Mouse (Mus musculus): ENCODE results near the gene Psmd13. TPM values are rescaled to one million over a fixed set of nuclear protein-coding genes. Genes with fewer than 3 reads are reported as not detected.

Psmd13 gene
- polyA plus RNA-seq, 1 experiment from 2014 or later = 286 TPM

DNA sequence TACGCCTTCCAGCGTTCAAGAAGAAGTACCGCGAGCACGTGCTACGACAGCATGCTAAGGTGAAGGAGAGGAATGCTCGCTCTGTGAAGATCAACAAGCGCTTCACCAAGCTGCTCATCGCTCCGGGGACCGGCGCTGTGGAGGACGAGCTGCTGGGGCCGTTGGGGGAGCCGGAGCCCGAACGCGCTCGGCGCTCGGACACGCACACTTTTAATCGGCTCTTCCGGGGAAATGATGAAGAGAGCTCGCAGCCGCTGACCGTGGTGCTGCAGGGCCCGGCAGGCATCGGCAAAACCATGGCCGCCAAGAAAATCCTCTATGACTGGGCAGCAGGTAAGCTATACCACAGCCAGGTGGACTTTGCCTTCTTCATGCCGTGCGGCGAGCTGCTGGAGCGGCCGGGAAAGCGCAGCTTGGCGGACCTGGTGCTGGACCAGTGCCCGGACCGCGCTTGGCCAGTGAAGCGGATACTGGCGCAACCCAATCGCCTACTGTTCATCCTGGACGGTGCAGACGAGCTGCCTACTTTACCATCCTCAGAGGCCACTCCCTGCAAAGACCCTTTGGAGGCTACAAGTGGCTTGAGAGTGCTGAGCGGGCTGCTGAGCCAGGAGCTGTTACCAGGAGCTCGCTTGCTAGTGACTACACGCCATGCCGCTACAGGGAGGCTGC, 40.8 kb downstream of the Psmd13 start:
- no peaks in the 10 kb centered on the region; the same call in 1 of the 2 replicates for H3K4me1 ChIP-seq (ENCODE audit: control insufficient read depth, insufficient read depth, low read length)
- peak overlapping the region; percentile 55 for H3K9ac ChIP-seq (ENCODE audit: low read length)
- peak overlapping the region; percentile 93 for H3K4me2 ChIP-seq (ENCODE audit: low read length)
- peaks cover 47% of the 10 kb centered on the region for H3K27me3 ChIP-seq (replicated peaks; ENCODE audit: control insufficient read depth, insufficient read depth, low read length)
- no peaks in the 10 kb centered on the region for H3K36me3 ChIP-seq (ENCODE audit: control insufficient read depth, insufficient read depth, low read length)
- H3K4me3 ChIP-seq (ENCODE audit: low read depth, low read length) = peak overlapping the region; percentile 42
- peak; percentile 46 for ATAC-seq
- peak; percentile 55 for DNase-seq (ENCODE audit: low spot score)
- H3K27ac ChIP-seq (ENCODE audit: low read depth, low read length) = no peak overlapping the region
- WGBS = 1% methylated on average over 49 of the region's 49 CpGs
- no peaks in the 10 kb centered on the region for H3K9me3 ChIP-seq (replicated peaks; ENCODE audit: control insufficient read depth, low read length)

DNA sequence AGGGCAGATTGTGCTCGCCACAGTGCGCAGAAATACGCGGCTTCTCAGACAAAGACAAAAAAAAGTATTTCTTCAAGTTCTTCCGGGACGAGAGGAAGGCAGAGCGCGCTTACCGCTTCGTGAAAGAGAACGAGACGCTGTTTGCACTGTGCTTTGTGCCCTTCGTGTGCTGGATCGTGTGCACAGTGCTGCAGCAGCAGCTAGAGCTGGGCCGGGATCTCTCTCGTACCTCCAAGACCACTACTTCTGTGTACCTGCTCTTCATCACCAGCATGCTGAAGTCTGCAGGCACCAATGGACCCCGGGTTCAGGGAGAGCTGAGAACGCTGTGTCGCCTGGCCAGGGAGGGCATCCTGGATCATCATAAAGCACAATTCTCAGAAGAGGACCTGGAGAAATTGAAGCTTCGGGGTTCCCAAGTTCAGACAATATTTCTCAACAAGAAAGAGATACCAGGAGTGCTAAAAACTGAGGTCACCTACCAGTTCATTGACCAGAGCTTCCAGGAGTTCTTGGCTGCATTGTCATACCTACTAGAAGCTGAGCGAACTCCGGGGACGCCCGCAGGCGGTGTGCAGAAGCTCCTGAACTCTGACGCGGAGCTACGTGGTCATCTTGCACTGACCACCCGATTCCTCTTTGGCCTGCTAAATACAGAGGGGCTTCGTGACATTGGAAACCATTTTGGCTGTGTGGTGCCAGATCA, 41.5 kb downstream of the Psmd13 start:
- no peak overlapping the region for H3K27ac ChIP-seq (ENCODE audit: low read depth, low read length)
- DNase-seq (ENCODE audit: low spot score) (no peak), ATAC-seq (peak; percentile 40; the same call in 1 of the 2 replicates)
- no peaks in the 10 kb centered on the region for H3K9me3 ChIP-seq (replicated peaks; ENCODE audit: control insufficient read depth, low read length)
- H3K36me3 ChIP-seq (ENCODE audit: control insufficient read depth, insufficient read depth, low read length) = no peaks in the 10 kb centered on the region
- peaks cover 47% of the 10 kb centered on the region for H3K27me3 ChIP-seq (replicated peaks; ENCODE audit: control insufficient read depth, insufficient read depth, low read length)
- H3K9ac ChIP-seq (ENCODE audit: low read length) = peak overlapping the region; percentile 55
- peak overlapping the region; percentile 42 for H3K4me3 ChIP-seq (ENCODE audit: low read depth, low read length)
- 20% methylated on average over 30 of the region's 30 CpGs for WGBS
- H3K4me1 ChIP-seq (ENCODE audit: control insufficient read depth, insufficient read depth, low read length) = no peaks in the 10 kb centered on the region; the same call in 1 of the 2 replicates
- peak overlapping the region; percentile 93 for H3K4me2 ChIP-seq (ENCODE audit: low read length)

DNA sequence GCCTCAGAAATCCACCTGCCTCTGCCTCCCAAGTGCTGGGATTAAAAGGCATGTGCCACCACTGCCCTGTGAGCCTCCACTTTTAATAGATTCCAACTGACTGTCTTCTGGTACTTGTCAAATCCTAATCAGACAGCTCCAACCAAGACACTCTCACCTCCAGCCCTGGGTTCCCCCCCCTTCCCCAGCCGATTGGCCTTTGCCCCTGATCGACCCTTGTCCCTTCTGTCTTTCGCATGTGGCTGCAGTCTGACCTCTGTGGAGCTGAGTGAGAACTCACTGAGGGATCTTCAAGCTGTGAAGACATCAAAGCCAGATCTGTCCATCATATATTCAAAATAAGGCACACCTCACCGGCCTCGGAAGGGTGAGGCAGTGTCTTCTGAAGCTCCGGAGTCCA, 45.4 kb downstream of the Psmd13 start:
- no peak for ATAC-seq
- H3K4me3 ChIP-seq (ENCODE audit: low read depth, low read length) = no peak overlapping the region

DNA sequence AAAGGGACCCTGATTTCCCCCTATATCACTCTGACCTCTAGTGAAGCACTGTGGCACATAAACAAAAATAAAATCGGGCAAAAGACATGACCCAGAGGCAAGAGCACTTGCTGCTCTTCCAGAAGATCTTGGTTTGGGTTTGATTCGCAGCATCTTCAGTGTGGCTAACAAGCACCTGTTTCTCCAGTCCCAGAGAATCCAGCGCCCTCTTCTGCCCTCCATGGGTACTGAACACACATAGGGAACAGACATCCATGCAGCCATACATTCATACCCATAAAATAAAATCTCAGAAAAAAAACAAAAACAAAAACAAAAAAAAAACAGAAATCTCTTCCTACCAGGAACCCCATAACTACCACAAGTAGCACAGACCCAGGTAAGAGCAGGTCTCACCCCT, 56.7 kb downstream of the Psmd13 start:
- no peaks in the 10 kb centered on the region for H3K27me3 ChIP-seq (replicated peaks; ENCODE audit: control insufficient read depth, insufficient read depth, low read length)
- DNase-seq (ENCODE audit: low spot score) (no peak), ATAC-seq (no peak)
- WGBS = 43% methylated on average over 3 of the region's 3 CpGs
- H3K9me3 ChIP-seq (replicated peaks; ENCODE audit: control insufficient read depth, low read length) = no peaks in the 10 kb centered on the region
- no peaks in the 10 kb centered on the region for H3K36me3 ChIP-seq (ENCODE audit: control insufficient read depth, insufficient read depth, low read length)
- no peak overlapping the region for H3K4me3 ChIP-seq (ENCODE audit: low read depth, low read length)
- H3K27ac ChIP-seq (ENCODE audit: low read depth, low read length) = no peak overlapping the region
- no peaks in the 10 kb centered on the region for H3K4me1 ChIP-seq (ENCODE audit: control insufficient read depth, insufficient read depth, low read length)
- H3K4me2 ChIP-seq (ENCODE audit: low read length) = no peak overlapping the region
- no peak overlapping the region for H3K9ac ChIP-seq (ENCODE audit: low read length)

More for the DNA sequence above, 45.4 kb downstream of the Psmd13 start:
- no peak overlapping the region for H3K9ac ChIP-seq (ENCODE audit: low read length)
- WGBS = 93% methylated on average over 6 of the region's 6 CpGs
- H3K36me3 ChIP-seq (ENCODE audit: control insufficient read depth, insufficient read depth, low read length) = no peaks in the 10 kb centered on the region
- no peak overlapping the region for H3K27ac ChIP-seq (ENCODE audit: low read depth, low read length)
- no peaks in the 10 kb centered on the region for H3K9me3 ChIP-seq (replicated peaks; ENCODE audit: control insufficient read depth, low read length)
- H3K4me2 ChIP-seq (ENCODE audit: low read length) = no peak overlapping the region
- peaks cover 26% of the 10 kb centered on the region for H3K27me3 ChIP-seq (replicated peaks; ENCODE audit: control insufficient read depth, insufficient read depth, low read length)
- H3K4me1 ChIP-seq (ENCODE audit: control insufficient read depth, insufficient read depth, low read length) = no peaks in the 10 kb centered on the region; the same call in 1 of the 2 replicates
- DNase-seq (ENCODE audit: low spot score) = no peak

DNA sequence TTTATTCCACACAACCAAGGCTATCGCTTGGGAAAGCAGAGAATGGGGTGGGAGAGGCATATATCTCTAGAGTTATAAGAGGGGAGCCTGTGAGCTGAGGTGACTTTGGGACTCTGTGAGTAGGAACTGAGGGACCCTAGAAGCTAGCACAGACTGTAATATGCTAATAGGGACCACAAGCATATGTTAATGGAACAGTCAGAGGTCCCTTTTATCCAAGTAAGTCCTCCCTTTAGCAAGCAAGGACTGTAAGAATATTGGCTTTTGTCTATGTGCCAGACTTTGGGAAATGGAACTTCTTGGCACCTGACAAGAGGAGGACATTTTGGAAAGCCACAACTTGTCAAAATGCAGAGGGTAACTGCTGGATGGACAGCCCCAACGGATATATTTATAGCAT, 57.1 kb downstream of the Psmd13 start:
- H3K27ac ChIP-seq (ENCODE audit: low read depth, low read length) = no peak overlapping the region
- H3K9me3 ChIP-seq (replicated peaks; ENCODE audit: control insufficient read depth, low read length) = no peaks in the 10 kb centered on the region
- H3K9ac ChIP-seq (ENCODE audit: low read length) = no peak overlapping the region
- no peaks in the 10 kb centered on the region for H3K36me3 ChIP-seq (ENCODE audit: control insufficient read depth, insufficient read depth, low read length)
- no peak overlapping the region for H3K4me3 ChIP-seq (ENCODE audit: low read depth, low read length)
- H3K4me1 ChIP-seq (ENCODE audit: control insufficient read depth, insufficient read depth, low read length) = no peaks in the 10 kb centered on the region
- no peak overlapping the region for H3K4me2 ChIP-seq (ENCODE audit: low read length)
- DNase-seq (ENCODE audit: low spot score) = no peak
- no peak for ATAC-seq
- WGBS = 26% methylated on average over 2 of the region's 2 CpGs
- no peaks in the 10 kb centered on the region for H3K27me3 ChIP-seq (replicated peaks; ENCODE audit: control insufficient read depth, insufficient read depth, low read length)

DNA sequence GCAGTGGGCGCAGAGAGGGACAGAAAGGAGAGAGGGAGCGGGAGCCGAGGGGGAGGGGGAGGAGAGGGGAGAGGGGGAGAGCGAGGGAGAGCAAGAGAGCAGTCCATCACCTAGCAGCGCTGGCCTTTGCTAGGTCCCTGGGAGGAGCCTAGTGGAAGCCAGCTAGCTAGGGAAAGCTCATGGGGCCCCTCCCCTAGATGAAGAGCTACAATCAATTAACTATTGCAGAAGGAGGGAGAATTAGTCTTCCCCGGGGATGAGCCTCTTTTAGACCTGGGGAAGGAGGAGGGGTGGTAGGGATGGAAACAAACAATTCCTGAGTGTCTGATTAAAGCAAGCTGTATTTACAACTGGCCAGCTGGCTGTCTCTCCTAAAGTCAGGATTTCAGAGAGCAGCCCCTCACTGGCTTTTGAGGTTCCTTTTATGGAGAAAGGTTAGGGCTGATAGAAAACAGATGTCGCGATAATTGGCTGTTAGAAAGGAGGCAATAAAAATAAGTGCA, 58.0 kb downstream of the Psmd13 start:
- no peak for ATAC-seq
- Histone ChIP-seq H3K4me3 (ENCODE audit: low read depth, low read length) (no peak overlapping the region), H3K9ac (ENCODE audit: low read length) (no peak overlapping the region), H3K4me2 (ENCODE audit: low read length) (no peak overlapping the region), H3K9me3 (replicated peaks; ENCODE audit: control insufficient read depth, low read length) (no peaks in the 10 kb centered on the region), H3K36me3 (ENCODE audit: control insufficient read depth, insufficient read depth, low read length) (no peaks in the 10 kb centered on the region), H3K4me1 (ENCODE audit: control insufficient read depth, insufficient read depth, low read length) (no peaks in the 10 kb centered on the region), H3K27me3 (replicated peaks; ENCODE audit: control insufficient read depth, insufficient read depth, low read length) (no peaks in the 10 kb centered on the region), H3K27ac (ENCODE audit: low read depth, low read length) (no peak overlapping the region)
- peak; percentile 10 for DNase-seq (ENCODE audit: low spot score)
- WGBS = 9% methylated on average over 8 of the region's 8 CpGs

DNA sequence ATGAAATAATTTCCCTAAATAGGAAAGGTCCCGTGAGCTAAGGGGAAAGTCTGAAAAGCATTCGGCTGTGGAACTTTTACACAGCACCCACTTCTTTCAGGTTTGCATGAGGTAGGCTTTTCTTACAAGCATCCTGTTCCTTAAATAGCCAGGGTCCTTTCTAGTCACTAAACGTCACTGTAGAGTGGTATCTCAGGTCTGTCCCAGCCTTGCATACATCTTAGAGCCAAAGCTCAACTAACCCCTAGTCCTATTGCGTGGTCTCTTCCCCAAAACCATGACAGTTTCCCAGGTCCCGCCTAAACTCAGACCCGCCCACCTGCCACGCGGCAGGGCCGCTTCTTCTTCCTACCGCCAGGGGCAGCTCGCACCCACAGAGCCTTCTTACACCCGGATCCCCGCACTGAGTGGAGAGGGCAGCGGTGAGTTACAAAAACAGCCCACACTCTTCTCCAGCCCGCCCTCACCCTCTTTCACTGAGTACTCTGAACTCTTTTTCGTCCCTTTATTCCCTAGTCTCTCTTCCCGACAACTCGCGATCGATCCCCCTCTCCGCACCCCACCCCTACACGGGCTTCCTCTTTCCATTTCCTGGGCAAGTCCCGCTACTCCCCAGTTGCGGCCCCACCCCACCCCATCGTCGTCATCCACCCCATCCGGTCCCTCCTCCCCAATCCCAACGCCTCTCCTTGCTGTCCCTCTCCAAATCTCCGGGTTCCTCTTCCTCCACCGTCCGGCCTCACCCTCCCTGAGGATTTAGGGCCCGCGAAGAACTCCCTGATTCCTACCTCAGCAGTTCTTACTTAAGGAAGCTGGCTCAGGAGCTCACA, 59.7 kb downstream of the Psmd13 start, which contains the start of gene Pgghg:
Gene Pgghg (plus strand): TSS at position 170 of the 830 bp plus-strand sequence.
- Histone ChIP-seq H3K36me3 (ENCODE audit: control insufficient read depth, insufficient read depth, low read length) (no peaks in the 10 kb centered on the region), H3K4me3 (ENCODE audit: low read depth, low read length) (peak within 1 kb of the TSS; percentile 42), H3K4me2 (ENCODE audit: low read length) (peak within 1 kb of the TSS; percentile 50), H3K9ac (ENCODE audit: low read length) (peak within 1 kb of the TSS; percentile 69), H3K27ac (ENCODE audit: low read depth, low read length) (no peak within 1 kb of the TSS), H3K4me1 (ENCODE audit: control insufficient read depth, insufficient read depth, low read length) (no peaks in the 10 kb centered on the region), H3K9me3 (replicated peaks; ENCODE audit: control insufficient read depth, low read length) (no peaks in the 10 kb centered on the region), H3K27me3 (replicated peaks; ENCODE audit: control insufficient read depth, insufficient read depth, low read length) (no peaks in the 10 kb centered on the region)
- ATAC-seq = peak; percentile 95
- 5% methylated on average over 33 of the region's 33 CpGs for whole genome bisulfite sequencing
- DNase-seq (ENCODE audit: low spot score) = peak; percentile 85

DNA sequence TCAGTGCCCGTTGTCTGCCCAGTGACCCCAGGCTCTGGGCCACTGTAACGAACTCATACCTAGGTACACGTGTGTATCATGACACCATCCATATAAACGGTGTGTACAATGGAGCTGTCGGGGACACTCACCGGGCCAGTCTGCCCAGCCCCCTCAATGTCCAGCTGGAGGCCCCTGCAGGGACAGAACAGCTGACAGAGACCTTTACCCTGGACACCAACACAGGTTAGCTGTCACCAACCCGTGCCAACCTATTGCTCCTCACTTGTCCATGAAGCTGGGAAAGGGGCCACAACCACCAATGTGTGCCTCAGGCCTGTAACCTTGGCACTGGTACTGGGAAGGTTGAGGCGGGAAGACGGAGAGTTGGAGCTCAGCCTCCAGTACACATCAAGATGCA, 60.6 kb downstream of the Psmd13 start:
- WGBS = 70% methylated on average over 9 of the region's 9 CpGs
- Histone ChIP-seq H3K9me3 (replicated peaks; ENCODE audit: control insufficient read depth, low read length) (no peaks in the 10 kb centered on the region), H3K36me3 (ENCODE audit: control insufficient read depth, insufficient read depth, low read length) (no peaks in the 10 kb centered on the region), H3K27ac (ENCODE audit: low read depth, low read length) (no peak overlapping the region), H3K4me3 (ENCODE audit: low read depth, low read length) (peak overlapping the region; percentile 42), H3K27me3 (replicated peaks; ENCODE audit: control insufficient read depth, insufficient read depth, low read length) (no peaks in the 10 kb centered on the region), H3K4me2 (ENCODE audit: low read length) (peak overlapping the region; percentile 50), H3K4me1 (ENCODE audit: control insufficient read depth, insufficient read depth, low read length) (no peaks in the 10 kb centered on the region), H3K9ac (ENCODE audit: low read length) (peak overlapping the region; percentile 69)
- DNase-seq (ENCODE audit: low spot score) (no peak), ATAC-seq (no peak)

Data from forebrain, embryonic 14.5 days (tissue).